ENCODE assay signal across 9 mouse cellular contexts in the genomic region with DNA sequence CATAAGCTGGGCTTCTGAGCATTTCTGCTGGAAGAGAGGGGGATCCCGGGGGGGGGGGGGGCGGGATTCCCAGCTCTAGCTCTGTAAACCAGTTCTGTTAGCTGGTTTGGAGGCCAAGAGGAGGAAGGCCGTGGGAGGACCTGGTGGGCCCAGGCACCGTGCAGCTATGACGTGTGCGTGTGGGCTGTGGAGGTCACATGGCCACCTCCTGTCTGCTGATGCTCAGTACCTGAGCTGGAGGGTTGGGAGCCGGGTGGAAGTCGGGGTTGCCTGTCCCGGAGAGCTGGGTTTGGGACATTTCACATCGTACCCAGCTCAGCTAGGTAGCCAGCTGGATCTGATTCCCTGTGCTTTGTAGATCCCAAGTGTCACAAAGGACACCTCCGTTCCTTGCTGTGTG. TPM values are rescaled to one million over a fixed set of nuclear protein-coding genes. Genes with fewer than 3 reads are reported as not detected.
DNase-seq lines count a peak whose midpoint lies in the region; ATAC-seq and TF ChIP-seq lines count a peak whose summit lies in the region.
"Had no signal": no experiment of that assay in that cellular context is flagged by ENCODE, and none has a peak within 500 bp of the region (broad histone marks: within the 10 kb centered on the region; RNA-seq: fewer than 3 reads in every experiment).

No protein-coding gene starts in this region.

- H3K9me3 ChIP-seq in stomach, embryonic 15.5 days: no peaks in the 10 kb centered on the region
- no peaks in the 10 kb centered on the region for H3K9me3 ChIP-seq in stomach, postnatal 0 days (ENCODE audit: control insufficient read depth, low read length)
- H3K9me3 ChIP-seq in midbrain, embryonic 10.5 days (replicated peaks): no peaks in the 10 kb centered on the region

- H3K36me3 ChIP-seq in stomach, embryonic 15.5 days: no peaks in the 10 kb centered on the region
- no peaks in the 10 kb centered on the region for H3K36me3 ChIP-seq in stomach, postnatal 0 days (ENCODE audit: control insufficient read depth, insufficient read depth, low read length)
- peaks cover 5% of the 10 kb centered on the region; the same call in 1 of the 2 replicates for H3K36me3 ChIP-seq in midbrain, embryonic 10.5 days

- DNase-seq in frontal cortex, postnatal 14 days (ENCODE audit: low spot score in 2 of 2): no peak
- DNase-seq in stomach, postnatal 0 days (ENCODE audit: low spot score): no peak
- DNase-seq in midbrain, embryonic 10.5 days (ENCODE audit: low spot score): no peak
- no peak for DNase-seq in thymus, postnatal 14 days
- no peak for DNase-seq in MN1 (ENCODE audit: low spot score)

- H3K27me3 ChIP-seq in stomach, embryonic 15.5 days (replicated peaks): peaks cover 50% of the 10 kb centered on the region
- H3K27me3 ChIP-seq in stomach, postnatal 0 days (ENCODE audit: control insufficient read depth, insufficient read depth, low read length): peaks cover 13% of the 10 kb centered on the region
- H3K27me3 ChIP-seq in midbrain, embryonic 10.5 days (ENCODE audit: low read depth, poor library complexity, severe bottlenecking): peaks cover 59% of the 10 kb centered on the region

- peak overlapping the region; percentile 97; the same call in 1 of the 2 replicates for H3K4me2 ChIP-seq in stomach, embryonic 15.5 days
- H3K4me2 ChIP-seq in stomach, postnatal 0 days (replicated peaks; ENCODE audit: low read depth): no peak overlapping the region

- no peak overlapping the region for H3K27ac ChIP-seq in stomach, embryonic 15.5 days
- no peak overlapping the region for H3K27ac ChIP-seq in stomach, postnatal 0 days (replicated peaks)
- peak overlapping the region; percentile 90; the same call in 1 of the 2 replicates for H3K27ac ChIP-seq in midbrain, embryonic 10.5 days (replicated peaks)

- 48% methylated on average over 10 of the region's 11 CpGs for WGBS in stomach, embryonic 15.5 days
- WGBS in stomach, postnatal 0 days: 61% methylated on average over 10 of the region's 11 CpGs
- 40% methylated on average over 10 of the region's 11 CpGs for WGBS in midbrain, embryonic 10.5 days

- no peak for TF ChIP-seq CTCF in stomach, postnatal 0 days (IDR thresholded peaks at IDR 0.05; ENCODE audit: low read depth)

- ATAC-seq in frontal cortex, adult (ENCODE audit: low TSS enrichment): peak; percentile 31
- no peak for ATAC-seq in stomach, embryonic 15.5 days (ENCODE audit: insufficient read depth, low FRiP score, low read depth)
- ATAC-seq in stomach, postnatal 0 days (ENCODE audit: low FRiP score, low TSS enrichment): no peak
- no peak for ATAC-seq in megakaryocyte progenitor cell, adult 5-6 weeks (replicated peaks; ENCODE audit: poor library complexity)
- ATAC-seq: activated CD4-positive, CD25-positive, alpha-beta regulatory T cell, adult 4 months had no signal

- H3K4me1 ChIP-seq in stomach, embryonic 15.5 days: peaks cover 19% of the 10 kb centered on the region
- peaks cover 6% of the 10 kb centered on the region for H3K4me1 ChIP-seq in stomach, postnatal 0 days (replicated peaks; ENCODE audit: control insufficient read depth, insufficient read depth)
- peaks cover 77% of the 10 kb centered on the region for H3K4me1 ChIP-seq in midbrain, embryonic 10.5 days

- no peak overlapping the region for H3K9ac ChIP-seq in stomach, embryonic 15.5 days
- H3K9ac ChIP-seq in stomach, postnatal 0 days (ENCODE audit: low read length): no peak overlapping the region

- no peak for TF ChIP-seq EP300 in stomach, postnatal 0 days (optimal IDR thresholded peaks at IDR 0.05)

- H3K4me3 ChIP-seq in stomach, embryonic 15.5 days (replicated peaks): peak overlapping the region; percentile 64; the same call in 1 of the 2 replicates
- no peak overlapping the region for H3K4me3 ChIP-seq in stomach, postnatal 0 days (ENCODE audit: low read depth, low read length)
- peak overlapping the region; percentile 67 for H3K4me3 ChIP-seq in midbrain, embryonic 10.5 days

RNA-seq across cellular contexts. Expression of a gene that starts 1.8 kb away (rescaled TPM):
- polyA plus RNA-seq in stomach, embryonic 15.5 days (2015; fragmentation: Nextera tagmentation; extraction: Ambion mirVana): 5.6 and 7.3 TPM in 2 replicates
- polyA plus RNA-seq in stomach, postnatal 0 days (2015; fragmentation: Nextera tagmentation; extraction: Ambion mirVana): 3.3 and 4.1 TPM in 2 replicates
- 12.3 and 19.9 TPM in 2 replicates for polyA plus RNA-seq in midbrain, embryonic 10.5 days (2016; fragmentation: Nextera tagmentation; extraction: Ambion mirVana)
- 0.51 and 0.64 TPM in 2 replicates for total RNA-seq in megakaryocyte progenitor cell, adult 5-6 weeks (2015)
- 0.04 and 0.10 TPM in 2 replicates for total RNA-seq in megakaryocyte progenitor cell, adult 5-6 weeks (2017)
